Mouse (Mus musculus) limb, embryonic 12.5 days (tissue): ENCODE data around the gene Dis3. TPM values are rescaled to one million over a fixed set of nuclear protein-coding genes. Genes with fewer than 3 reads are reported as not detected.
A peak's percentile ranks its signal among the peaks of the same experiment; 100 is the strongest.
"Not testable (repeated sequence)": the region's sequence is repeated elsewhere in the genome, so short reads cannot be mapped to it uniquely, and the experiment has no call there.

ENCODE experiments used
- ATAC-seq: fragments of 200-750 bp; cut with Nextera tagmentation; 2 replicates; pipeline ENCODE4 v1.8.0; 2017; ENCODE audit warnings: low read depth, moderate TSS enrichment; ENCODE audit not compliant: insufficient number of reproducible peaks, insufficient read depth, low FRiP score, low TSS enrichment
- H3K27ac ChIP-seq: fragments of 300-500 bp; sonication (generic); 2 replicates; pipeline ENCODE4 v1.5.1; 2016; ENCODE audit warnings: mild to moderate bottlenecking, moderate library complexity
- H3K27me3 ChIP-seq: fragments of 300-500 bp; sonication (generic); 2 replicates; pipeline ENCODE4 v1.6.1; 2016; ENCODE audit warnings: mild to moderate bottlenecking, moderate library complexity
- H3K36me3 ChIP-seq: fragments of 300-500 bp; sonication (generic); 2 replicates; pipeline ENCODE4 v1.6.1; 2016; ENCODE audit warnings: mild to moderate bottlenecking, moderate library complexity
- H3K4me1 ChIP-seq: fragments of 300-500 bp; sonication (generic); replicated peaks from 2 replicates; pipeline ENCODE4 v1.6.1; 2016
- H3K4me2 ChIP-seq: fragments of 300-500 bp; sonication (generic); 2 replicates; pipeline ENCODE4 v1.6.1; 2016; ENCODE audit warnings: mild to moderate bottlenecking, moderate library complexity
- H3K4me3 ChIP-seq: fragments of 300-500 bp; sonication (generic); replicated peaks from 2 replicates; pipeline ENCODE4 v1.5.1; 2016; ENCODE audit warnings: mild to moderate bottlenecking
- H3K9ac ChIP-seq: fragments of 300-500 bp; sonication (generic); replicated peaks from 2 replicates; pipeline ENCODE4 v1.6.1; 2016; ENCODE audit warnings: mild to moderate bottlenecking, moderate library complexity
- H3K9me3 ChIP-seq: fragments of 300-500 bp; sonication (generic); 2 replicates; pipeline ENCODE4 v1.6.1; 2016; ENCODE audit warnings: mild to moderate bottlenecking, moderate library complexity
- WGBS: fragments of 180-500 bp; shearing (Covaris S2); methylation state at CpG from one replicate; pipeline ENCODE4 v1.1.7; 2016; 5-methylcytosine and 5-hydroxymethylcytosine counted together
- polyA plus RNA-seq: library from polyadenylated mRNA; unstranded; fragments of >200 nt; fragmentation: Nextera tagmentation; extraction: Ambion mirVana; gene quantifications from 2 replicates; pipeline ENCODE4 v1.2.1, GENCODE M21; 2016

The Dis3 gene
- polyA plus RNA-seq, 1 experiment from 2014 or later: 45.9 TPM

GRCm38 (mm10) chr14:99060616-99061015 is 39.0 kb downstream of the Dis3 start:
- H3K36me3 ChIP-seq: peaks cover 71% of the 10 kb centered on the region
- no peaks in the 10 kb centered on the region for H3K27me3 ChIP-seq
- 93% methylated on average over 12 of the region's 12 CpGs for WGBS
- H3K27ac ChIP-seq: no peak overlapping the region
- no peak for ATAC-seq
- H3K9ac ChIP-seq: no peak overlapping the region
- no peaks in the 10 kb centered on the region for H3K4me1 ChIP-seq
- no peak overlapping the region for H3K4me3 ChIP-seq
- H3K9me3 ChIP-seq: no peaks in the 10 kb centered on the region
- H3K4me2 ChIP-seq: no peak overlapping the region

- H3K27me3 ChIP-seq: no peaks in the 10 kb centered on the region
- H3K9me3 ChIP-seq: no peaks in the 10 kb centered on the region
- H3K9ac ChIP-seq: no peak overlapping the region
- H3K27ac ChIP-seq: no peak overlapping the region
- peak; percentile 42; the same call in 1 of the 2 replicates for ATAC-seq
- peaks cover 72% of the 10 kb centered on the region for H3K36me3 ChIP-seq
- no peak overlapping the region for H3K4me3 ChIP-seq
- H3K4me2 ChIP-seq: no peak overlapping the region
- WGBS: 92% methylated on average over 7 of the region's 7 CpGs
- no peaks in the 10 kb centered on the region for H3K4me1 ChIP-seq
These were observed 40.5 kb downstream of the Dis3 start for GRCm38 (mm10) chr14:99058959-99059586.

GRCm38 (mm10) chr14:99046782-99047181 is 52.8 kb downstream of the Dis3 start:
- peak overlapping the region; percentile 70 for H3K4me2 ChIP-seq
- peak overlapping the region; percentile 63 for H3K9ac ChIP-seq
- H3K9me3 ChIP-seq: no peaks in the 10 kb centered on the region
- 1% methylated on average over 15 of the region's 15 CpGs for WGBS
- 0 out of 2 replicates have a peak, but pooled peaks have one; percentile 32 for ATAC-seq
- H3K4me1 ChIP-seq: peaks cover 23% of the 10 kb centered on the region
- H3K27ac ChIP-seq: peak overlapping the region; percentile 86
- H3K4me3 ChIP-seq: peak overlapping the region; percentile 92
- peaks cover 20% of the 10 kb centered on the region for H3K36me3 ChIP-seq
- H3K27me3 ChIP-seq: no peaks in the 10 kb centered on the region

- H3K27me3 ChIP-seq: no peaks in the 10 kb centered on the region
- peak within 1 kb of the TSS; percentile 93 for H3K27ac ChIP-seq
- under 1% methylated on average over 81 of the region's 81 CpGs for WGBS
- peak; percentile 96 for ATAC-seq
- peaks cover 28% of the 10 kb centered on the region for H3K4me1 ChIP-seq
- peak within 1 kb of the TSS; percentile 70 for H3K4me2 ChIP-seq
- H3K36me3 ChIP-seq: peaks cover 14% of the 10 kb centered on the region
- peak within 1 kb of the TSS; percentile 95 for H3K9ac ChIP-seq
- no peaks in the 10 kb centered on the region for H3K9me3 ChIP-seq
- H3K4me3 ChIP-seq: peak within 1 kb of the TSS; percentile 92
These were observed 53.4 kb downstream of the Dis3 start, which contains the start of the genes Mzt1 and Bora for GRCm38 (mm10) chr14:99046031-99046781. Mzt1 (minus strand) TSS chr14:99046134. Bora (plus strand) TSS chr14:99046222.

- Histone ChIP-seq H3K27me3 (no peaks in the 10 kb centered on the region), H3K9ac (peak overlapping the region; percentile 95), H3K4me2 (peak overlapping the region; percentile 70), H3K27ac (peak overlapping the region; percentile 93), H3K4me1 (peaks cover 30% of the 10 kb centered on the region), H3K9me3 (no peaks in the 10 kb centered on the region), H3K4me3 (peak overlapping the region; percentile 92), H3K36me3 (peaks cover 7% of the 10 kb centered on the region)
- WGBS: under 1% methylated on average over 70 of the region's 70 CpGs
- peak; percentile 24 for ATAC-seq
These were observed 54.1 kb downstream of the Dis3 start for GRCm38 (mm10) chr14:99045378-99046030.

- H3K9me3 ChIP-seq: no peaks in the 10 kb centered on the region
- no peaks in the 10 kb centered on the region for H3K27me3 ChIP-seq
- H3K4me2 ChIP-seq: peak overlapping the region; percentile 70
- H3K36me3 ChIP-seq: 0 out of 2 replicates have a peak, but pooled peaks cover 3% of the 10 kb centered on the region
- no peak overlapping the region for H3K27ac ChIP-seq
- H3K9ac ChIP-seq: peak overlapping the region; percentile 95
- peaks cover 30% of the 10 kb centered on the region for H3K4me1 ChIP-seq
- peak overlapping the region; percentile 92 for H3K4me3 ChIP-seq
- ATAC-seq: no peak
- WGBS: 5% methylated on average over 5 of the region's 5 CpGs
These were observed 54.9 kb downstream of the Dis3 start for GRCm38 (mm10) chr14:99044718-99045117.

GRCm38 (mm10) chr14:99044096-99044495 is 55.5 kb downstream of the Dis3 start:
- H3K27ac ChIP-seq: no peak overlapping the region
- no peaks in the 10 kb centered on the region for H3K9me3 ChIP-seq
- H3K9ac ChIP-seq: 0 out of 2 replicates have a peak overlapping the region, but pooled peaks have one; percentile 4
- peaks cover 8% of the 10 kb centered on the region; the same call in 1 of the 2 replicates for H3K36me3 ChIP-seq
- no peak for ATAC-seq
- peak overlapping the region; percentile 92 for H3K4me3 ChIP-seq
- no peaks in the 10 kb centered on the region for H3K27me3 ChIP-seq
- 44% methylated on average over 10 of the region's 10 CpGs for WGBS
- H3K4me2 ChIP-seq: peak overlapping the region; percentile 70
- H3K4me1 ChIP-seq: peaks cover 30% of the 10 kb centered on the region

- no peaks in the 10 kb centered on the region for H3K27me3 ChIP-seq
- H3K36me3 ChIP-seq: peaks cover 12% of the 10 kb centered on the region; the same call in 1 of the 2 replicates
- 52% methylated on average over 1 of the region's 1 CpGs for WGBS
- H3K9ac ChIP-seq: 0 out of 2 replicates have a peak overlapping the region, but pooled peaks have one; percentile 4
- peak overlapping the region; percentile 70 for H3K4me2 ChIP-seq
- no peak overlapping the region for H3K27ac ChIP-seq
- H3K4me3 ChIP-seq: peak overlapping the region; percentile 92
- no peaks in the 10 kb centered on the region for H3K9me3 ChIP-seq
- ATAC-seq: no peak
- H3K4me1 ChIP-seq: peaks cover 30% of the 10 kb centered on the region
These were observed 56.1 kb downstream of the Dis3 start for GRCm38 (mm10) chr14:99043499-99043898.

GRCm38 (mm10) chr14:99041416-99041815 is 58.2 kb downstream of the Dis3 start:
- Histone ChIP-seq H3K4me3 (no peak overlapping the region), H3K9me3 (no peaks in the 10 kb centered on the region), H3K27ac (no peak overlapping the region), H3K9ac (no peak overlapping the region), H3K36me3 (peaks cover 24% of the 10 kb centered on the region), H3K4me2 (no peak overlapping the region), H3K4me1 (peaks cover 23% of the 10 kb centered on the region), H3K27me3 (no peaks in the 10 kb centered on the region)
- ATAC-seq: no peak
- WGBS: 75% methylated on average over 4 of the region's 4 CpGs

- not testable (repeated sequence) for H3K4me3 ChIP-seq, H3K27ac ChIP-seq, H3K27me3 ChIP-seq, H3K9me3 ChIP-seq, H3K9ac ChIP-seq, ATAC-seq, H3K4me2 ChIP-seq
- 82% methylated on average over 5 of the region's 5 CpGs for WGBS
- H3K4me1 ChIP-seq: peaks cover 19% of the 10 kb centered on the region
- peaks cover 34% of the 10 kb centered on the region for H3K36me3 ChIP-seq
These were observed 60.3 kb downstream of the Dis3 start for GRCm38 (mm10) chr14:99039308-99039707.

GRCm38 (mm10) chr14:99037703-99038102 is 61.9 kb downstream of the Dis3 start:
- Histone ChIP-seq H3K27me3 (no peaks in the 10 kb centered on the region), H3K4me2 (no peak overlapping the region), H3K4me3 (no peak overlapping the region), H3K4me1 (peaks cover 9% of the 10 kb centered on the region; the same call in 1 of the 2 replicates), H3K9me3 (no peaks in the 10 kb centered on the region), H3K9ac (no peak overlapping the region), H3K27ac (no peak overlapping the region), H3K36me3 (peaks cover 40% of the 10 kb centered on the region)
- 83% methylated on average over 2 of the region's 2 CpGs for WGBS
- no peak for ATAC-seq
